Mouse (Mus musculus): Measurements from ENCODE around the gene March6.

The March6 gene

GRCm38 (mm10) chr15:31456381-31456780, 74.5 kb downstream of the March6 start:
- TF ChIP-seq GATA4 (IDR thresholded peaks at IDR 0.05; ENCODE audit: insufficient replicate concordance, low read length) = no peak

DNA sequence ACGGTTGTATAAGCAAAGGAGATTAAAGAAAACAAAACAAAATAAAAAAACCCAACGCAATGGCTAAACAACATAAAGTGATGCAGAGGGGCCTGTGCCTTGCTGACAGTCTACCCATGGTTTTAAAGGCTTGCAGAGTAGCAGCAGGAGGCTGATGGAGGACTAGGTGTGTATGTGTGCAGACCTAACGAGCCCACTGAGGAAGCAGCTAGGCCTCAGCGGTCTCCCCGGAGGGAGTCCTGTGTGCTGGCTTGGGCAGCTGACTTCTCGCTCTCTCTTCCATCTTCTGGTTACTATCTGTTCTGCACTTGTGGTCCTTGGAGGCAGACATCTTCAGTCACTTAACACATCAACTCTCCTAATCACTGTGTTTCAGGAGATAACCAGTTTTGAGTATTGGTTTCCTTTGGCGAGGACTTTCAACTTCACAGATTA, 76.0 kb downstream of the March6 start:
- TF ChIP-seq GATA4 (IDR thresholded peaks at IDR 0.05; ENCODE audit: insufficient replicate concordance, low read length) = no peak

DNA sequence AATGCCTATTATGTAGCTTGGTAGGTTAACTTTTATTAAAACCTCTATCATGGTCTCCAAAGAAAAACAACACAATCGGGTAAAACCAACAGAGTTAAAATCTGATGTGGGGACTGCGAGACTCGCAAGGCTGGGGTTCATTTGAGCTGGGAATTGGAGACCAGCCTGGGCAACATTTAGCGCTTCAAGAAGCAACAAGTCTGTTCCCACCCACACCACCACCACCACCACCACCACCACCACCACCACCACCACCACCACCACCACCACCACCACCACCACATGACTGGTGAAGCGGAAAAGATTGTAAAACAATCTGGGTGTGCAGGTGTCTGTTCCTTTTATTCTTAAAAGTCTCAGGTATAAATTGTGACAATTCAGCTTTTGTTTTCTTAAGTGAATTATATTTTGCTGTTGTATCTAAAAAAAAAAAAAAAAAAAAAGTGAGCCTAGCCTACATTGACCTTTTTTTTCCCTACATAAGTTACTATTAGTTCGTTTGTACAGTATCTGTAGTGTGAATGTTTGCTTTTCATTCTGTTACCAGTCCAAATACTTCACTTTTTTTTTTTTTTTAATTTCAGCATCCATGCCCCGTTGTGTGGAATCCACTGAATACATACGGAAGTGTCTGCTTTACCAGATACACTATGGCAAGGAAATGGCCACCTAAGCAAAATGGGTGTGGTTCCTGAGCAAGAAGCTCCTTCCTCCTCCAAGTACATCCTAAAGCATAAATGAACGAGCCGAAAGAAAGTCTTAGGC, 76.6 kb downstream of the March6 start:
- TF ChIP-seq GATA4 (IDR thresholded peaks at IDR 0.05; ENCODE audit: insufficient replicate concordance, low read length) = no peak

GRCm38 (mm10) chr15:31453098-31453916, 77.5 kb downstream of the March6 start, which contains the start of gene Ropn1l:
Ropn1l (minus strand) TSS chr15:31453737.
- peak; percentile 67; the same call in 1 of the 2 replicates for TF ChIP-seq GATA4 (IDR thresholded peaks at IDR 0.05; ENCODE audit: insufficient replicate concordance, low read length)

DNA sequence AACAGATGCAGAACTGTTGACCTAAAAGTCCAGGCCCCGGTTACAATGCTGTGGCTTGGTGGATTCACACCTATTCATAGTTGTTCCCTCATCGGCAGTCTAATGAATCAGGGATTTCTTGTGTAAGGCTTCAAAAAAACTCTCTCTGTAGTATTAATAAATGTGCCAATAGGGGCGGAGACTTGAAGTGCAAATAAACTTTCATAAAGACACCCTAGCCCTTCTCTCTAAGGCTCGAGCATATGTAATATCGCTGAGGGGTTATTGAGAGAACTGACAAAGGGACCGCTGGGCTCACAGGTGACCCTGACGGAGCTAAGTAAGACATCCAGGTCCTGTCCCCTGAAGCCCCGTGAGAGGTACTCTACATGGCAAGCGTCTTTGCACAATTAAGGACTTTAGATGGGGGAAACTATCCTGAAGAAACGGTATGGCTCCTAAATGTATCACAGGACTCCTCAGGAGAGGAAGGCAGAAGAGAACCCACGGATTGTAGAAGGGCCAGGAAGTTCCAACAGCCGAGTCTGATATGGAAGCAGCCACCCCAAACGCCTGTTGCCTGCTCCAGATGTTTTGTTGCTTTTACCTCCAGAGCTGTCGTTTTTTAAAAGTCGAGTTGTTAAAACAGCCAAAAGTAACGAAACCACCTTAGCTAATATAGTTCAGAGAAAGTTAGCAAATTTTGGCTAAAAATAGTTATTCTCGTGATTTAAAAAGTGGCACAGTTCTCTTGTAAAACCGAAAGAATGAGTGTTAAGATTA, 78.3 kb downstream of the March6 start:
- TF ChIP-seq GATA4 (IDR thresholded peaks at IDR 0.05; ENCODE audit: insufficient replicate concordance, low read length) = no peak

- TF ChIP-seq GATA4 (IDR thresholded peaks at IDR 0.05; ENCODE audit: insufficient replicate concordance, low read length) = no peak
Measured at GRCm38 (mm10) chr15:31449772-31450171, 81.1 kb downstream of the March6 start.

- TF ChIP-seq GATA4 (IDR thresholded peaks at IDR 0.05; ENCODE audit: insufficient replicate concordance, low read length) = no peak
Measured at GRCm38 (mm10) chr15:31447121-31447520, 83.7 kb downstream of the March6 start.

GRCm38 (mm10) chr15:31442698-31443097, 88.2 kb downstream of the March6 start:
- no peak for TF ChIP-seq GATA4 (IDR thresholded peaks at IDR 0.05; ENCODE audit: insufficient replicate concordance, low read length)

DNA sequence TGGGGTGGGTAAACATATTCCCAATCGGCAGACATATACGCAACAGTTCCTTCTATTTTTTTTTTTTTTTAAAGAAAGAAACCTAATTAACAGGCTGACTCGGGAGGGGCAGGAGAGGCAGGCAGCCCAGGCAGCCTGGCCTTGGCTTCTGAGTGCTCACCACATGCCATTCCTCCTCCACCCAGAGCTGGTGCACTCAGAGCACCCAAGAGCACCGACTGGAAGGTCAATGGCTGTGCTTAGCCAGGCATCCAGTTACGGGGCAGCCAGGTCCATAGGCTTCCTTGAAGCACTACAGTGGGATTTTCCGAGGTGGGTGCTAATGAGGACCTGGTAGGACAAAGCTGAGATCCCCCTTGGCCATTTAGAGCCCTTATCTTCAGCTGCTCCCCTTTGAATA, 88.9 kb downstream of the March6 start:
- TF ChIP-seq GATA4 (IDR thresholded peaks at IDR 0.05; ENCODE audit: insufficient replicate concordance, low read length) = no peak

DNA sequence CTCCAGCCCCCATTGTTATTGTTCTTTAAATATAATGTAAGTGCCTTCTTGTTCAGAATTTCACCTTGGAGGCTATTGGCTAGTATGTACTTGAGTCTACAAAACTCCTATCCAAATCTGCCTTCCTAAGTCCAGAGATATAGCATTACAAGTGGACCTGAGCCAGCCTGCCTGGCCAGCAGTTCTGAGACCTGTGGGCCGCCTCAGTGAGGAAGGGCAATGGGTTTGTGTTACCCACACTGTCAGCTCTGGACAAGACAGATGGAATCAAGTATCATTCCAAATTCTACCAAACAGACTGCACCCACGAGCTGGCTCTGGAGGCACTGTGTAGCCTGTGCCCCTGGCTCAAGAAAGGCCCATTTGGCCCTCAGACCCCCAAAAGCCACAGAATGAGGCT, 94.0 kb downstream of the March6 start:
- TF ChIP-seq GATA4 (IDR thresholded peaks at IDR 0.05; ENCODE audit: insufficient replicate concordance, low read length) = no peak

GRCm38 (mm10) chr15:31436083-31436482, 94.8 kb downstream of the March6 start:
- TF ChIP-seq GATA4 (IDR thresholded peaks at IDR 0.05; ENCODE audit: insufficient replicate concordance, low read length) = no peak

DNA sequence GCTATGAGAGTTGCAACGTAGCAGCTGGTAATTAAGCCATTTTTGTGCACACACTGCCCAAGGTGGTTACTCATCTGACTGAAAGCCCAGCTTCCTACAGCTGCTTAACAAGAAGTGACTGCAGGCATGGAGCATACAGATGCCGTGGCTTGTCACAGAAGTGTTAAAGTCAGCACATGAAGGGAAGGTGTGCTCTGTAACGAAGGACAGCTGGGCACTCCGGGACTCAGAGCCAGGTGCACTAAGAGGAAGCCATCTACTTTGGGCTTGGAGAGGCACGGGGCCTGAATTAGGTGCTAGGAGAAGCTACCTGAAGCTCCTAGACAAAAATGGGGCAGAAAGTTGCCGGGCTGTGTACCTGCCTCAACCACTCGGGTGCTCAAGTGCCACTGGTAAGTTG, 97.1 kb downstream of the March6 start:
- no peak for TF ChIP-seq GATA4 (IDR thresholded peaks at IDR 0.05; ENCODE audit: insufficient replicate concordance, low read length)

DNA sequence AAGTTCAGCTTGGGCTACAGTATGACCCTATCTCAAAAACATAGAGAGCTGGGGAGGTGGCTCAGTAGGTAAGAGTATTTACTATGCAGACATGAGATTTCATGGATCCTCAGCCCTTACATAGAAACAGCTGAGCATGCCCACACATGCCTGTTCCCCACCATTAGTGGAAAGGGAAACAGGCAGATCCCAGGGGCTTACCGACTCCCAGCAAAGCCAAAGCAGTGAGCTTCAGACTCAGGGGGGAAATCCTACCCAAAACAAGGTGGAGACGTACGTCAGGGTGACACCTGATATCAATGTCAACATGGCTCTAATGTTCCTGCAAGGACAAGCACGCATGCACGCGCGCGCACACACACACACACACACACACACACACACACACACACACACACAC, 99.0 kb downstream of the March6 start:
- no peak for TF ChIP-seq GATA4 (IDR thresholded peaks at IDR 0.05; ENCODE audit: insufficient replicate concordance, low read length)

GRCm38 (mm10) chr15:31430014-31430413, 100.8 kb downstream of the March6 start:
- no peak for TF ChIP-seq GATA4 (IDR thresholded peaks at IDR 0.05; ENCODE audit: insufficient replicate concordance, low read length)

DNA sequence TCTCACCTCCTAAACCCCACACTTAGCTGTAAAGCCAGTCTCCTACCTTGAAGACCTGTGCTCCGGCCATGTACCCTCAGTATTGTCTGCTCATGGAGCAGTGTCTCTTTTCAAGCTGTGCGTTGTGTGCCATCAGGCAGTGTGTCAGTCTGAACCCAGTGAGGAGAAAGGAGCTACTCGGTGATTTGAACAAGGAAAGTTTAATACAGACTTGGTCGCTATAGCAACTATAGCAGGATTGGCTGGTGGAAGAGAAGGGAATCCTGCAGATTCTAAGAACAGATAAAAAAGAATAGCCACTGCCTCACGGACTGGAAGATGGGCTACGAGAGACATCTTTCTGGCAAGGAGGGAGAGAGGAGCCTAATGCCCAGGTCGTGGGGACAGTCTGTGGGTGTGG, 101.4 kb downstream of the March6 start:
- no peak for TF ChIP-seq GATA4 (IDR thresholded peaks at IDR 0.05; ENCODE audit: insufficient replicate concordance, low read length)

Measured in liver, adult (tissue).